Mouse (Mus musculus) hindbrain, postnatal 0 days (tissue): ENCODE measurements around the gene Defb43. TPM values are rescaled to one million over a fixed set of nuclear protein-coding genes. Genes with fewer than 3 reads are reported as not detected.

Experiments used
- ATAC-seq: fragments of 200-750 bp; cut with Nextera tagmentation; 2 replicates; pipeline ENCODE4 v1.8.0; 2017; ENCODE audit warnings: mild to moderate bottlenecking, moderate TSS enrichment, moderate library complexity
- DNase-seq: peaks from one replicate; pipeline ENCODE4 v3.0.0-alpha.2; 2015; ENCODE audit warnings: low spot score
- H3K27ac ChIP-seq: fragments of 300-500 bp; sonication (generic); 2 replicates; pipeline ENCODE4 v1.5.1; 2014; ENCODE audit warnings: mild to moderate bottlenecking
- H3K27me3 ChIP-seq: fragments of 300-500 bp; sonication (generic); 2 replicates; pipeline ENCODE4 v1.6.1; 2014; ENCODE audit warnings: low read length, mixed read lengths; ENCODE audit not compliant: insufficient read depth
- H3K36me3 ChIP-seq: fragments of 300-500 bp; sonication (generic); 2 replicates; pipeline ENCODE4 v1.6.1; 2014; ENCODE audit warnings: low read length, mixed read lengths; ENCODE audit not compliant: insufficient read depth
- H3K4me1 ChIP-seq: fragments of 300-500 bp; sonication (generic); 2 replicates; pipeline ENCODE4 v1.6.1; 2014; ENCODE audit warnings: antibody characterized with exemption, low read length, mixed read lengths; ENCODE audit not compliant: insufficient read depth
- H3K4me2 ChIP-seq: fragments of 300-500 bp; sonication (generic); 2 replicates; pipeline ENCODE4 v1.6.1; 2014; ENCODE audit warnings: low read depth, mild to moderate bottlenecking, low read length, moderate library complexity, mixed read lengths
- H3K4me3 ChIP-seq: fragments of 300-500 bp; sonication (generic); 2 replicates; pipeline ENCODE4 v1.5.1; 2014; ENCODE audit warnings: low read length
- H3K9ac ChIP-seq: fragments of 300-500 bp; sonication (generic); replicated peaks from 2 replicates; pipeline ENCODE4 v1.6.1; 2014; ENCODE audit warnings: mild to moderate bottlenecking, low read length, moderate library complexity, mixed read lengths
- H3K9me3 ChIP-seq: fragments of 300-500 bp; sonication (generic); 2 replicates; pipeline ENCODE4 v1.6.1; 2016; ENCODE audit warnings: low read length, mixed read lengths
- CTCF ChIP-seq: IDR thresholded peaks from 2 replicates; pipeline ENCODE4 v1.5.1; 2016; ENCODE audit warnings: antibody characterized with exemption, control low read depth, low read depth
- WGBS: fragments of 180-500 bp; shearing (Covaris S2); extraction: QIAGEN DNeasy Blood & Tissue Kit; methylation state at CpG from one replicate; pipeline ENCODE4 v1.1.7; 2014; 5-methylcytosine and 5-hydroxymethylcytosine counted together
- polyA plus RNA-seq: library from polyadenylated mRNA; unstranded; fragments of >200 nt; fragmentation: Nextera tagmentation; extraction: Ambion mirVana; gene quantifications from 2 replicates; pipeline ENCODE4 v1.2.1, GENCODE M21; 2015
- total RNA-seq: library from RNA; depleted of rRNA; stranded (reverse); fragments of >200 nt; gene quantifications from 2 replicates; pipeline ENCODE4 v1.2.3, GENCODE M21; 2014; rRNA removed

Gene Defb43
- not detected in 2 replicates for total RNA-seq
- polyA plus RNA-seq: not detected in 2 replicates

GRCm38 (mm10) chr14:63011471-63011870 is at the start of gene Defb43:
Gene Defb43 (plus strand): TSS chr14:63011771.
- no peak for TF ChIP-seq CTCF
- no peaks in the 10 kb centered on the region for H3K36me3 ChIP-seq
- H3K4me1 ChIP-seq: no peaks in the 10 kb centered on the region
- ATAC-seq (no peak), DNase-seq (no peak)
- H3K9ac ChIP-seq: no peak within 1 kb of the TSS
- no peak within 1 kb of the TSS for H3K4me2 ChIP-seq
- 95% methylated on average over 5 of the region's 5 CpGs for WGBS
- no peak within 1 kb of the TSS for H3K27ac ChIP-seq
- H3K4me3 ChIP-seq: no peak within 1 kb of the TSS
- no peaks in the 10 kb centered on the region for H3K9me3 ChIP-seq
- no peaks in the 10 kb centered on the region for H3K27me3 ChIP-seq

GRCm38 (mm10) chr14:62963632-62964031 is 47.9 kb upstream of the Defb43 start:
- no peaks in the 10 kb centered on the region for H3K27me3 ChIP-seq
- no peak overlapping the region for H3K27ac ChIP-seq
- 79% methylated on average over 4 of the region's 4 CpGs for WGBS
- no peak overlapping the region for H3K4me2 ChIP-seq
- DNase-seq (no peak), ATAC-seq (no peak)
- TF ChIP-seq CTCF: no peak
- H3K9me3 ChIP-seq: no peaks in the 10 kb centered on the region
- H3K9ac ChIP-seq: no peak overlapping the region
- 0 out of 2 replicates have a peak, but pooled peaks cover 3% of the 10 kb centered on the region for H3K36me3 ChIP-seq
- H3K4me3 ChIP-seq: no peak overlapping the region
- H3K4me1 ChIP-seq: peaks cover 4% of the 10 kb centered on the region; the same call in 1 of the 2 replicates

GRCm38 (mm10) chr14:62965342-62965741 is 46.2 kb upstream of the Defb43 start:
- no peaks in the 10 kb centered on the region for H3K9me3 ChIP-seq
- 80% methylated on average over 5 of the region's 5 CpGs for WGBS

GRCm38 (mm10) chr14:62965811-62966520 is 45.6 kb upstream of the Defb43 start:
- H3K27ac ChIP-seq: no peak overlapping the region
- no peak for TF ChIP-seq CTCF
- H3K4me1 ChIP-seq: peaks cover 4% of the 10 kb centered on the region; the same call in 1 of the 2 replicates
- H3K4me3 ChIP-seq: peak overlapping the region; percentile 21
- 0 out of 2 replicates have a peak overlapping the region, but pooled peaks have one; percentile 23 for H3K9ac ChIP-seq
- H3K27me3 ChIP-seq: no peaks in the 10 kb centered on the region
- DNase-seq: peak; percentile 9
- peak overlapping the region; percentile 52 for H3K4me2 ChIP-seq
- no peaks in the 10 kb centered on the region for H3K36me3 ChIP-seq
- 20% methylated on average over 15 of the region's 15 CpGs for WGBS
- ATAC-seq: no peak
- no peaks in the 10 kb centered on the region for H3K9me3 ChIP-seq

More at GRCm38 (mm10) chr14:62965342-62965741, 46.2 kb upstream of the Defb43 start:
- H3K27ac ChIP-seq: no peak overlapping the region
- H3K4me1 ChIP-seq: peaks cover 4% of the 10 kb centered on the region; the same call in 1 of the 2 replicates
- DNase-seq (no peak), ATAC-seq (no peak; the same call in 1 of the 2 replicates)
- H3K27me3 ChIP-seq: no peaks in the 10 kb centered on the region
- H3K9ac ChIP-seq: no peak overlapping the region
- H3K36me3 ChIP-seq: no peaks in the 10 kb centered on the region
- no peak overlapping the region for H3K4me3 ChIP-seq
- peak; percentile 41; the same call in 1 of the 2 replicates for TF ChIP-seq CTCF
- peak overlapping the region; percentile 52 for H3K4me2 ChIP-seq

GRCm38 (mm10) chr14:62975046-62975445 is 36.5 kb upstream of the Defb43 start:
- no peaks in the 10 kb centered on the region for H3K4me1 ChIP-seq
- no peak overlapping the region for H3K4me3 ChIP-seq
- H3K9ac ChIP-seq: no peak overlapping the region
- ATAC-seq (no peak), DNase-seq (peak; percentile 73)
- no peak overlapping the region for H3K27ac ChIP-seq
- no peaks in the 10 kb centered on the region for H3K9me3 ChIP-seq
- WGBS: 12% methylated on average over 5 of the region's 5 CpGs
- no peaks in the 10 kb centered on the region for H3K27me3 ChIP-seq
- no peak overlapping the region for H3K4me2 ChIP-seq
- TF ChIP-seq CTCF: peak; percentile 71
- H3K36me3 ChIP-seq: no peaks in the 10 kb centered on the region

GRCm38 (mm10) chr14:62979815-62980214 is 31.8 kb upstream of the Defb43 start:
- Histone ChIP-seq H3K36me3 (no peaks in the 10 kb centered on the region), H3K9me3 (no peaks in the 10 kb centered on the region), H3K4me1 (no peaks in the 10 kb centered on the region), H3K27me3 (no peaks in the 10 kb centered on the region), H3K4me2 (no peak overlapping the region), H3K4me3 (no peak overlapping the region), H3K27ac (no peak overlapping the region), H3K9ac (no peak overlapping the region)
- WGBS: 71% methylated on average over 1 of the region's 1 CpGs
- no peak for ATAC-seq
- no peak for DNase-seq
- no peak for TF ChIP-seq CTCF

- no peaks in the 10 kb centered on the region for H3K9me3 ChIP-seq
- no peak within 1 kb of the TSS for H3K4me2 ChIP-seq
- no peaks in the 10 kb centered on the region for H3K36me3 ChIP-seq
- no peak for TF ChIP-seq CTCF
- ATAC-seq: no peak
- no peak within 1 kb of the TSS for H3K4me3 ChIP-seq
- H3K4me1 ChIP-seq: no peaks in the 10 kb centered on the region
- H3K27me3 ChIP-seq: no peaks in the 10 kb centered on the region
- WGBS: 69% methylated on average over 1 of the region's 1 CpGs
- no peak within 1 kb of the TSS for H3K9ac ChIP-seq
- no peak for DNase-seq
- no peak within 1 kb of the TSS for H3K27ac ChIP-seq
Measured at GRCm38 (mm10) chr14:62984410-62984809, 27.2 kb upstream of the Defb43 start, which contains the start of gene Defb48. Gene Defb48 (minus strand): TSS chr14:62984510.
